Mouse (Mus musculus): Measurements from ENCODE around the gene Kctd18.
"Not testable (repeated sequence)": the region's sequence is repeated elsewhere in the genome, so short reads cannot be mapped to it uniquely, and the experiment has no call there.

Kctd18 gene

GRCm38 (mm10) chr1:58018856-58019255 is at the start of gene Kctd18:
Gene Kctd18 (minus strand): TSS chr1:58018956.
- DNase-seq = no peak

GRCm38 (mm10) chr1:58065606-58066005 is 46.9 kb upstream of the Kctd18 start:
- no peak for DNase-seq

- DNase-seq = no peak
These were observed 46.4 kb upstream of the Kctd18 start for GRCm38 (mm10) chr1:58065151-58065550.

GRCm38 (mm10) chr1:58062131-58062530 is 43.4 kb upstream of the Kctd18 start:
- no peak for DNase-seq

- no peak for DNase-seq
These were observed 40.1 kb upstream of the Kctd18 start for GRCm38 (mm10) chr1:58058846-58059245.

GRCm38 (mm10) chr1:58056939-58057338 is 38.2 kb upstream of the Kctd18 start:
- DNase-seq = no peak

GRCm38 (mm10) chr1:58056074-58056807 is 37.5 kb upstream of the Kctd18 start:
- DNase-seq = no peak

- peak; percentile 48 to 58 for DNase-seq
These were observed 36.8 kb upstream of the Kctd18 start for GRCm38 (mm10) chr1:58055598-58055997.

- DNase-seq = no peak
These were observed 30.4 kb upstream of the Kctd18 start for GRCm38 (mm10) chr1:58049126-58049525.

- peak; percentile 37 to 55 for DNase-seq
These were observed 28.1 kb upstream of the Kctd18 start for GRCm38 (mm10) chr1:58046721-58047290.

- DNase-seq = peak; percentile 83 to 89
These were observed 26.8 kb upstream of the Kctd18 start for GRCm38 (mm10) chr1:58045546-58045945.

- DNase-seq = peak; percentile 37 to 46
These were observed 26.3 kb upstream of the Kctd18 start for GRCm38 (mm10) chr1:58045076-58045475.

- not testable (repeated sequence) for DNase-seq
These were observed 18.6 kb upstream of the Kctd18 start for GRCm38 (mm10) chr1:58037306-58037705.

GRCm38 (mm10) chr1:58031160-58031769 is 12.5 kb upstream of the Kctd18 start:
- peak; percentile 56 to 69 for DNase-seq

GRCm38 (mm10) chr1:58030156-58030871 is 11.6 kb upstream of the Kctd18 start:
- peak; percentile 69 to 78 for DNase-seq

- peak; percentile 67 to 69 for DNase-seq
These were observed 10.9 kb upstream of the Kctd18 start, which contains the start of gene Aox1 for GRCm38 (mm10) chr1:58029636-58030117. Gene Aox1 (plus strand): TSS chr1:58029931.

GRCm38 (mm10) chr1:58027707-58028106 is 9.0 kb upstream of the Kctd18 start:
- no peak for DNase-seq

- not testable (repeated sequence) for DNase-seq
These were observed 12.4 kb downstream of the Kctd18 start for GRCm38 (mm10) chr1:58006388-58006787.

- DNase-seq = no peak
These were observed 20.6 kb downstream of the Kctd18 start for GRCm38 (mm10) chr1:57998146-57998545.

- no peak for DNase-seq
These were observed 22.6 kb downstream of the Kctd18 start for GRCm38 (mm10) chr1:57996133-57996615.

- DNase-seq = peak; percentile 87 to 96
These were observed 23.2 kb downstream of the Kctd18 start, which contains the start of gene Sgo2a for GRCm38 (mm10) chr1:57995432-57996132. Gene Sgo2a (plus strand): TSS chr1:57995971.

- DNase-seq = no peak
These were observed 27.5 kb downstream of the Kctd18 start for GRCm38 (mm10) chr1:57991277-57991676.

Data from cerebellum, postnatal 25 days (tissue).